Mouse (Mus musculus): ENCODE results near the gene Scn10a.

GRCm38 (mm10) chr9:119562256-119562655 is 156.9 kb downstream of the Scn10a start:
- TF ChIP-seq CTCF (IDR thresholded peaks at IDR 0.05; ENCODE audit: low read depth) (no peak), EP300 (optimal IDR thresholded peaks at IDR 0.05) (no peak)

Measured in stomach, postnatal 0 days (tissue).